Mouse (Mus musculus): Measurements from ENCODE around the gene Dnase1l2.

GRCm38 (mm10) chr17:24437016-24437415 is 5.9 kb downstream of the Dnase1l2 start:
- peak; percentile 76 for TF ChIP-seq CTCF (IDR thresholded peaks at IDR 0.05; ENCODE audit: low read depth)
- TF ChIP-seq EP300 (IDR thresholded peaks at IDR 0.05; ENCODE audit: low read depth), result no peak
